Mouse (Mus musculus): ENCODE results near the gene Stxbp6. TPM values are rescaled to one million over a fixed set of nuclear protein-coding genes. Genes with fewer than 3 reads are reported as not detected.

Gene Stxbp6
- polyA plus RNA-seq, 1 experiment from 2014 or later: 20.3 TPM

DNA sequence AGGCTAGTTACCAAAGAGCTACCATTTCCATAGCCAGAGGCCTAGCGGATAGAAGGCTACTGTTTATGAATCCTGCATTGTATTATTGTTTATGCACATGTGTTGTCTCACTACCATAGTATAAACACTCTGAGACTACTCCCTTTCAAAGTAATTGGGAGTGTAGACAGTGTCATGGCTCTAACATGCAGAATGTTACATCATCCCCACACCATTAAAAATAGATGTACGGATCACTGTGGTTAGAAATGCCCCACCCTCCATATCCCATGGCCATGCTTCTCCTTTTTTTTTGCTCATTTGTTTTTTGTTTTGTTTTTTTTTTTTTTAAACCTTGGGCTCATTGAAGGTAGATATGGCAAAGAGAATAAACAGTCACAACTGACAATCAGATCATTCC, 154.9 kb downstream of the Stxbp6 start:
- ATAC-seq (replicated peaks; ENCODE audit: low FRiP score, low read depth) (no peak), DNase-seq (ENCODE audit: low spot score) (no peak)
- Histone ChIP-seq H3K9ac (ENCODE audit: low read depth, low read length) (no peak overlapping the region), H3K4me3 (replicated peaks; ENCODE audit: low read depth, low read length) (no peak overlapping the region), H3K4me2 (ENCODE audit: low read length) (no peak overlapping the region), H3K4me1 (replicated peaks; ENCODE audit: insufficient read depth, low read length) (no peaks in the 10 kb centered on the region), H3K27ac (no peak overlapping the region), H3K36me3 (ENCODE audit: insufficient read depth, low read length) (no peaks in the 10 kb centered on the region), H3K9me3 (replicated peaks; ENCODE audit: low read length) (no peaks in the 10 kb centered on the region), H3K27me3 (ENCODE audit: insufficient read depth, low read length) (no peaks in the 10 kb centered on the region)
- 91% methylated on average over 2 of the region's 2 CpGs for WGBS
- TF ChIP-seq CTCF (IDR thresholded peaks at IDR 0.05; ENCODE audit: low read depth): no peak

DNA sequence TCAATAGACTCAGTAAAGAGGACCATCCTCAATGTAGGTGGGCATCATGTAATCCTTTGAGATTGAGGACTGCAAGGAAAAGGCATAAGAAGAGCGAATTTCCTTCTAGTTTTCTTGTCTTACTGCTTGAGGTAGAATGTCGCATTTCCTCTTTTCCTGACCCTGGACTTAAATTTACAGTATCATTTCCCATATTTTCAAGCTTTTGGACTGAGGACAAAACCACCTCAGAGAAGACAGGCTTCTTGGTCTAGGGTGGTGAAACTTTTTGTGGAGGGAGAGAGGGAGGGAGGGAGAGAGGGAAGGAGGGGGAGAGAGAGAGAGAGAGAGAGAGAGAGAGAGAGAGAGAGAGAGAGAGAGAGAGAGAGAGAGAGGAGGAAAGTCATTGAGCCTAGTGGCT, 155.6 kb downstream of the Stxbp6 start:
- Histone ChIP-seq H3K4me2 (ENCODE audit: low read length) (no peak overlapping the region), H3K4me3 (replicated peaks; ENCODE audit: low read depth, low read length) (no peak overlapping the region), H3K27me3 (ENCODE audit: insufficient read depth, low read length) (no peaks in the 10 kb centered on the region), H3K9me3 (replicated peaks; ENCODE audit: low read length) (no peaks in the 10 kb centered on the region), H3K36me3 (ENCODE audit: insufficient read depth, low read length) (no peaks in the 10 kb centered on the region), H3K9ac (ENCODE audit: low read depth, low read length) (no peak overlapping the region), H3K27ac (no peak overlapping the region), H3K4me1 (replicated peaks; ENCODE audit: insufficient read depth, low read length) (no peaks in the 10 kb centered on the region)
- TF ChIP-seq CTCF (IDR thresholded peaks at IDR 0.05; ENCODE audit: low read depth): no peak
- WGBS: 91% methylated on average over 2 of the region's 2 CpGs
- no peak for ATAC-seq (replicated peaks; ENCODE audit: low FRiP score, low read depth)
- DNase-seq (ENCODE audit: low spot score): no peak

DNA sequence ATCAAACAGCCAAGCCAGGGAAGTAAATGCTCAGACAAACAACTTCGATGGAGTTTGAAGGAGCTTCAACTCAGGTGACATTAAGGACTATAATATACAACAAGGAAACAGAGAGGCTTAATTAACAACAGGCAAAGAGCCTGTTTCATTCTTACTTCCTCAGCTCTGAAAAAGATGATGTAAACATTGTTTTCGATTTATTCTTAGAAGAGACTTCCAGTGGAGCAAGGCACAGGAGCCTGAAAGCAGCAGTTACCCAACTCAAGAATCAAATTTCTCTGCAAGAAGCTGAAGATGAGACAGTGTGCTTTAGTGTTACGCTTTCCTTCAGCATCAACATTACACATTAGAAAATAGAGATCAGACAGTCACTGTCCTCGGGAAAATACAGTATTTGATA, 160.7 kb downstream of the Stxbp6 start:
- Histone ChIP-seq H3K4me3 (replicated peaks; ENCODE audit: low read depth, low read length) (no peak overlapping the region), H3K9me3 (replicated peaks; ENCODE audit: low read length) (no peaks in the 10 kb centered on the region), H3K36me3 (ENCODE audit: insufficient read depth, low read length) (no peaks in the 10 kb centered on the region), H3K9ac (ENCODE audit: low read depth, low read length) (no peak overlapping the region), H3K4me1 (replicated peaks; ENCODE audit: insufficient read depth, low read length) (no peaks in the 10 kb centered on the region), H3K4me2 (ENCODE audit: low read length) (no peak overlapping the region), H3K27ac (no peak overlapping the region), H3K27me3 (ENCODE audit: insufficient read depth, low read length) (no peaks in the 10 kb centered on the region)
- DNase-seq (ENCODE audit: low spot score) (no peak), ATAC-seq (replicated peaks; ENCODE audit: low FRiP score, low read depth) (no peak)
- 71% methylated on average over 4 of the region's 4 CpGs for WGBS
- TF ChIP-seq CTCF (IDR thresholded peaks at IDR 0.05; ENCODE audit: low read depth): no peak

DNA sequence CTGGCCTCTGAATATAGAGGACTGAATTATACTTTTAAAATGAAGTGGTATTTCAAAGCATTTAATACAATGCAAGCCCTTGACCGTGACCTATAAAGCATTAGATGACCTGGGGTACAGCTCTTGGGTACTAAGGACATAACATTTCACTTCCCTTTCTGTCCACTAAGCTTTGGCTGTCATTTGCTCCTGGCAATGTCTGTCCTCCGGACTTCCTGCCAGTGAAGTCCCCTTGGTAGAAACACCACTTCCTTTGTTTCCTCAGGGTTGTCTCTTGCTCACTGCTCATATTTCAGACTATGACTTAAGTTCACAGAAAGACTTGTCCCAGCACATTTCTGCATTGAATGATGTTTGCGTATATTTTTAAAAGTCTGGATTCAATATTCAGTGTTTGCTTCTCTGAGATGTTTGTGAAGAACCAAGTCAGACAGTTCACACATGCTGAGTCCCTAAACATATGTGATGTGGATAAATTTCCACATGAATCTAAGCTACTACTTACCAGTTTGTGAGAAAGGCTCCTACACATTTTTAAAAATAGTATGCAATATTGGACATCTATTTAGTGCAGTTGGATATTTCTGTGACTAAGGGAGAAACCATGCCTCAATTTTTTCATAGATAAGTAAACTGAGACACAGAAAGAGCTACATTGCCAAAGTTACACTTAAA, 166.3 kb downstream of the Stxbp6 start:
- Histone ChIP-seq H3K9me3 (replicated peaks; ENCODE audit: low read length) (no peaks in the 10 kb centered on the region), H3K27me3 (ENCODE audit: insufficient read depth, low read length) (no peaks in the 10 kb centered on the region), H3K4me1 (replicated peaks; ENCODE audit: insufficient read depth, low read length) (no peaks in the 10 kb centered on the region), H3K9ac (ENCODE audit: low read depth, low read length) (no peak overlapping the region), H3K4me2 (ENCODE audit: low read length) (no peak overlapping the region), H3K27ac (no peak overlapping the region), H3K36me3 (ENCODE audit: insufficient read depth, low read length) (no peaks in the 10 kb centered on the region), H3K4me3 (replicated peaks; ENCODE audit: low read depth, low read length) (no peak overlapping the region)
- ATAC-seq (replicated peaks; ENCODE audit: low FRiP score, low read depth) (no peak), DNase-seq (ENCODE audit: low spot score) (no peak)
- WGBS: 68% methylated on average over 3 of the region's 3 CpGs
- TF ChIP-seq CTCF (IDR thresholded peaks at IDR 0.05; ENCODE audit: low read depth): no peak

DNA sequence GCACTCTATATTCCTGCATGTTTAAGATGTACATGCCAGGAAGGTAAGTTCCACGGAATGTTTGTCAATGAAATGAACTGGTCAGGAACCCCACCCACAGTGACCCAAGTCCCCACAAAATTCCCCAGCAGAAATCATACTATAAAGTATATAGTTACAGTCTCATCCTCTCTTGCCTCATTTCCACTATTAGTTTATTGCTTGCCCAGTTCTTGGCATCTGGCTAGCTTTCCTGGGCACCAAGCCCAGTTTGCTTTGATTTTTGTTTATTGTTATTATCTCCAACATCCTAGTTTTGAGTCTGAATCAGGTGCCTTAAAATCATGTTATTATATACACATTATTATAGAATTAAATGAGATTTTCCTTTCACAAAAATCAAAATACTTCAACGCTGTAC, 168.5 kb downstream of the Stxbp6 start:
- ATAC-seq (replicated peaks; ENCODE audit: low FRiP score, low read depth) (no peak), DNase-seq (ENCODE audit: low spot score) (no peak)
- H3K9me3 ChIP-seq (replicated peaks; ENCODE audit: low read length): no peaks in the 10 kb centered on the region
- TF ChIP-seq CTCF (IDR thresholded peaks at IDR 0.05; ENCODE audit: low read depth): no peak
- no peaks in the 10 kb centered on the region for H3K27me3 ChIP-seq (ENCODE audit: insufficient read depth, low read length)
- H3K27ac ChIP-seq: no peak overlapping the region
- H3K4me1 ChIP-seq (replicated peaks; ENCODE audit: insufficient read depth, low read length): no peaks in the 10 kb centered on the region
- H3K36me3 ChIP-seq (ENCODE audit: insufficient read depth, low read length): no peaks in the 10 kb centered on the region
- H3K4me2 ChIP-seq (ENCODE audit: low read length): no peak overlapping the region
- no peak overlapping the region for H3K4me3 ChIP-seq (replicated peaks; ENCODE audit: low read depth, low read length)
- WGBS: 82% methylated on average over 2 of the region's 2 CpGs
- H3K9ac ChIP-seq (ENCODE audit: low read depth, low read length): no peak overlapping the region

DNA sequence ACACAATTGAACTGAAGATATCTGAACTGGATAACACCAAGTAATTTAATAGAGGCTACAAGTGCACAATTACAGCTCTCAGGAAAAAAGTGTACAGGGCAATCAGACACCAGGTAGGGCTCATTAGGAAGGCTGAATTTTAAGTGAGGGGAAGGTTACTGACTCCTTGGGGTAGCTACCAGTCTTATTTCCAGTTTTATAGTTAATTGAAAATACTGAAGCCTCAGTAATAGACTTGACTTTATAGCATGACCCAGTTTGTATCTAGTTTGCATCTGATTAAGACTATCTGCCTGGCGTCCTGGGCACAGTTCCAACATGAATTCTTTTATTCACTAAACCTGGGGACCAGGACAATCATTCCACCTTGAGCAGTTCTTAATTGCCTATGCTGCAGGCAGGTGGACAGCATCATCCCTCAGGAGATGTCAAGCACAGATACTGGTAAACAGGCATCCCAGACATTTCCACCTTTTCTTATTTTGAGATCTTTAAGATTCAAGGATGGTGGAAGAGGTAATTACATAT, 171.2 kb downstream of the Stxbp6 start:
- 53% methylated on average over 1 of the region's 1 CpGs for WGBS
- Histone ChIP-seq H3K4me3 (replicated peaks; ENCODE audit: low read depth, low read length) (no peak overlapping the region), H3K27ac (no peak overlapping the region), H3K4me1 (replicated peaks; ENCODE audit: insufficient read depth, low read length) (no peaks in the 10 kb centered on the region), H3K27me3 (ENCODE audit: insufficient read depth, low read length) (no peaks in the 10 kb centered on the region), H3K4me2 (ENCODE audit: low read length) (no peak overlapping the region), H3K36me3 (ENCODE audit: insufficient read depth, low read length) (peaks cover 2% of the 10 kb centered on the region; the same call in 1 of the 2 replicates), H3K9ac (ENCODE audit: low read depth, low read length) (no peak overlapping the region), H3K9me3 (replicated peaks; ENCODE audit: low read length) (no peaks in the 10 kb centered on the region)
- DNase-seq (ENCODE audit: low spot score) (no peak), ATAC-seq (replicated peaks; ENCODE audit: low FRiP score, low read depth) (no peak)
- TF ChIP-seq CTCF (IDR thresholded peaks at IDR 0.05; ENCODE audit: low read depth): no peak

Measured in kidney, postnatal 0 days (tissue).